Mouse (Mus musculus) limb, embryonic 14.5 days (tissue): Measurements from ENCODE around the gene Zfp639. TPM values are rescaled to one million over a fixed set of nuclear protein-coding genes. Genes with fewer than 3 reads are reported as not detected.

Experiments
- ATAC-seq: fragments of 200-750 bp; cut with Nextera tagmentation; 2 replicates; pipeline ENCODE4 v1.8.0; 2017; ENCODE audit warnings: low read depth, moderate number of reproducible peaks, moderate TSS enrichment; ENCODE audit not compliant: low FRiP score
- DNase-seq: peaks from one replicate; pipeline ENCODE4 v3.0.0-alpha.2; 2015; ENCODE audit warnings: low spot score
- H3K27ac ChIP-seq: fragments of 300-500 bp; sonication (generic); replicated peaks from 2 replicates; pipeline ENCODE4 v1.5.1; 2014; ENCODE audit warnings: low read depth, mild to moderate bottlenecking, low read length, moderate library complexity, mixed read lengths
- H3K27me3 ChIP-seq: fragments of 300-500 bp; sonication (generic); 2 replicates; pipeline ENCODE4 v1.6.1; 2014; ENCODE audit warnings: low read length, mixed read lengths; ENCODE audit not compliant: control insufficient read depth, insufficient read depth
- H3K36me3 ChIP-seq: fragments of 300-500 bp; sonication (generic); 2 replicates; pipeline ENCODE4 v1.6.1; 2014; ENCODE audit warnings: mild to moderate bottlenecking, low read length, moderate library complexity, mixed read lengths; ENCODE audit not compliant: control insufficient read depth, insufficient read depth
- H3K4me1 ChIP-seq: fragments of 300-500 bp; sonication (generic); 2 replicates; pipeline ENCODE4 v1.6.1; 2014; ENCODE audit warnings: antibody characterized with exemption, low read length, mixed read lengths; ENCODE audit not compliant: control insufficient read depth, insufficient read depth
- H3K4me2 ChIP-seq: fragments of 300-500 bp; sonication (generic); replicated peaks from 2 replicates; pipeline ENCODE4 v1.6.1; 2014; ENCODE audit warnings: low read depth, mild to moderate bottlenecking, low read length, moderate library complexity; ENCODE audit not compliant: severe bottlenecking
- H3K4me3 ChIP-seq: fragments of 300-500 bp; sonication (generic); replicated peaks from 2 replicates; pipeline ENCODE4 v1.5.1; 2014; ENCODE audit warnings: low read length
- H3K9ac ChIP-seq: fragments of 300-500 bp; sonication (generic); 2 replicates; pipeline ENCODE4 v1.6.1; 2014; ENCODE audit warnings: mild to moderate bottlenecking, low read depth, low read length, moderate library complexity; ENCODE audit not compliant: severe bottlenecking
- H3K9me3 ChIP-seq: fragments of 300-500 bp; sonication (generic); 2 replicates; pipeline ENCODE4 v1.6.1; 2016; ENCODE audit warnings: low read length; ENCODE audit not compliant: control insufficient read depth
- POLR2A ChIP-seq: fragments of 200-500 bp; IDR thresholded peaks from 2 replicates; pipeline ENCODE4 v1.8.0; 2012; ENCODE audit warnings: inconsistent platforms, mild to moderate bottlenecking, moderate library complexity, borderline replicate concordance; ENCODE audit not compliant: insufficient read depth, insufficient read length; ENCODE audit errors: extremely low read depth
- WGBS: fragments of 180-500 bp; shearing (Covaris S2); extraction: QIAGEN DNeasy Blood & Tissue Kit; methylation state at CpG from one replicate; pipeline ENCODE4 v1.1.7; 2014; 5-methylcytosine and 5-hydroxymethylcytosine counted together
- polyA plus RNA-seq, 2 experiments: library from polyadenylated mRNA; depleted of rRNA in 1 of 2; stranded (reverse) in 1 of 2; unstranded in 1 of 2; fragments of >200 nt; fragmentation: Nextera tagmentation in 1 of 2; extraction: Ambion mirVana in 1 of 2; gene quantifications; 2 replicates each; pipeline versions ENCODE4 v1.2.1 to v1.2.3; 2012 to 2014

The Zfp639 gene
- polyA plus RNA-seq (2012; rRNA removed) (61.5 and 66.4 TPM in 2 replicates), polyA plus RNA-seq (2014; fragmentation: Nextera tagmentation; extraction: Ambion mirVana) (47.4 and 48.1 TPM in 2 replicates)

GRCm38 (mm10) chr3:32509496-32510374 lies at the start of gene Zfp639:
Gene Zfp639, plus strand, starts transcription at chr3:32510259.
- Histone ChIP-seq H3K36me3 (peaks cover 3% of the 10 kb centered on the region; the same call in 1 of the 2 replicates), H3K27me3 (no peaks in the 10 kb centered on the region), H3K4me2 (peak within 1 kb of the TSS; percentile 75), H3K4me3 (peak within 1 kb of the TSS; percentile 95), H3K27ac (peak within 1 kb of the TSS; percentile 46; the same call in 1 of the 2 replicates), H3K9ac (peak within 1 kb of the TSS; percentile 94), H3K4me1 (peaks cover 6% of the 10 kb centered on the region; the same call in 1 of the 2 replicates), H3K9me3 (no peaks in the 10 kb centered on the region)
- 8% methylated on average over 24 of the region's 24 CpGs for WGBS
- 0 out of 2 replicates have a peak, but pooled peaks have one; percentile 3 for TF ChIP-seq POLR2A
- DNase-seq, result no peak
- no peak for ATAC-seq

DNA sequence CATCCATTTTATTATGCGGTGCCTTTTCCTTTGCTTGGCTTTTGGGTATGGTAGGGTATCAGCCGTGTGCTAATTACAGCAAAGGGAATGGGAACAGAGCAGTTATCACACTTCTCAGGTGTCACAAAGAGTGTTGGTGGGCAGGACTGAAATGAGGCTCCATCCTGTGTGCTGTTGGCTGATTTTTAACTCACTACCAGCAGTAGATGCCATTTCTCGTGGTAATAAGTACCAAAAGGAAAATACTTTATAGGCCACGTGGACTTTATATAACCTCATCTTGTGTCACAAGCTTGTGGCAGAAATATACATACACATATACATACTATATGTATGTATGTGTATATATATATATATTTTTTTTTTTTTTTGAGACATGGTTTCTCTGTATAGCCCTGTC lies 42.7 kb upstream of the Zfp639 start:
- 86% methylated on average over 4 of the region's 4 CpGs for WGBS
- H3K9ac ChIP-seq, result no peak overlapping the region
- H3K27ac ChIP-seq, result no peak overlapping the region
- no peak for TF ChIP-seq POLR2A
- no peak overlapping the region for H3K4me3 ChIP-seq
- H3K4me1 ChIP-seq, result peaks cover 16% of the 10 kb centered on the region
- no peaks in the 10 kb centered on the region for H3K27me3 ChIP-seq
- ATAC-seq (no peak), DNase-seq (no peak)
- no peaks in the 10 kb centered on the region for H3K9me3 ChIP-seq
- H3K36me3 ChIP-seq, result peaks cover 22% of the 10 kb centered on the region
- no peak overlapping the region for H3K4me2 ChIP-seq

- DNase-seq, result no peak
- WGBS, result 67% methylated on average over 4 of the region's 4 CpGs
Observed at GRCm38 (mm10) chr3:32468411-32468810, 41.6 kb upstream of the Zfp639 start.

GRCm38 (mm10) chr3:32470449-32470848 lies 39.6 kb upstream of the Zfp639 start:
- Histone ChIP-seq H3K27ac (no peak overlapping the region), H3K27me3 (no peaks in the 10 kb centered on the region), H3K9ac (no peak overlapping the region), H3K36me3 (0 out of 2 replicates have a peak, but pooled peaks cover 3% of the 10 kb centered on the region), H3K4me3 (no peak overlapping the region), H3K4me1 (peaks cover 21% of the 10 kb centered on the region), H3K9me3 (no peaks in the 10 kb centered on the region), H3K4me2 (no peak overlapping the region)
- no peak for DNase-seq
- no peak for TF ChIP-seq POLR2A
- 66% methylated on average over 7 of the region's 7 CpGs for WGBS
- ATAC-seq, result no peak

More at GRCm38 (mm10) chr3:32468411-32468810, 41.6 kb upstream of the Zfp639 start:
- no peak overlapping the region for H3K27ac ChIP-seq
- H3K9me3 ChIP-seq, result no peaks in the 10 kb centered on the region
- H3K4me3 ChIP-seq, result no peak overlapping the region
- H3K4me2 ChIP-seq, result no peak overlapping the region
- no peak for ATAC-seq
- peaks cover 12% of the 10 kb centered on the region; the same call in 1 of the 2 replicates for H3K36me3 ChIP-seq
- H3K27me3 ChIP-seq, result no peaks in the 10 kb centered on the region
- no peak overlapping the region for H3K9ac ChIP-seq
- no peak for TF ChIP-seq POLR2A
- peaks cover 21% of the 10 kb centered on the region for H3K4me1 ChIP-seq

DNA sequence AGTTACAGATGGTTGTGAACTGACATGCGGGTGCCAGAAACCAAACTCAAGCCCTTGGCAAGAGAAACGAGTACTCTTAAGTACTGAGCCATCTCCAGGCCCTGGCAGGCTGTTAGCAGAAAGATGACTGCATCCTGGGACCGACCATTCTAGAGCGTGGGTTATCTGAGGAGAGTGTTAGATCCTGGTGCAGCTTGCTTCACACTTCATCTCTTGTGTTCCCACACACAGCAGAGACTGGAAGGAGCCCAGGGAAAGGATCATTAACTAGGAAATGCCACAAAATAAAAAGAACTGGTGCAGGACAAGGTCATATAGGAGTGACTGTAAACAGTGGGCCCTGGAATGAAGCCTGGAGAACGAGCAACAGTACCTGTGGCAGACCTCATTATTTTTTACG lies 39.0 kb upstream of the Zfp639 start:
- no peak overlapping the region for H3K4me3 ChIP-seq
- no peak overlapping the region for H3K9ac ChIP-seq
- H3K9me3 ChIP-seq, result no peaks in the 10 kb centered on the region
- no peak overlapping the region; the same call in 1 of the 2 replicates for H3K27ac ChIP-seq
- peaks cover 21% of the 10 kb centered on the region for H3K4me1 ChIP-seq
- DNase-seq (peak; percentile 25), ATAC-seq (no peak)
- 28% methylated on average over 6 of the region's 6 CpGs for WGBS
- H3K36me3 ChIP-seq, result 0 out of 2 replicates have a peak, but pooled peaks cover 3% of the 10 kb centered on the region
- no peak overlapping the region for H3K4me2 ChIP-seq
- H3K27me3 ChIP-seq, result no peaks in the 10 kb centered on the region
- no peak for TF ChIP-seq POLR2A
